Mouse (Mus musculus) right cerebral cortex, postnatal 14 days (tissue): ENCODE results near the gene Gne.

Experiments
- DNase-seq: peaks from one replicate; pipeline ENCODE4 v3.0.0; 2022

Gene Gne

DNA sequence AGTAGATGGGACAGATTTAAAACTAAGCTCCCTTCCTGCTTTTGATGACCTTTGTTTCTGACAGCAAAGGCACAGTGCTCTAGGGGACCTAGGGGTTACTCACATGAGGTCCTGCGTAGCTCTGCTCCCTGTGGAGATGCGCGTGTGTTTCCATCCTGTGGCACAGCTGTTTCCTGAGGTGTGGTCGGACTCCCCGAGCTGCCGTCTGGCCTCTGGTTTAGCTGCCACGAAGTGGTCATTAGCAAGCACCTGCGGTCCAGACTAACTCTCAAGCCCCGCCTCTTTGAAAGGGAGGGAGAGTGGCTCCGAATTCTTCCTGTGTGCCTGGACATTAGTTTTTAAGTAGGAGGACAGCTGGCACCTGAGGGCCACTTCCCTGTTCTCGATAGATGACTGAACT is at the start of gene Gne:
TSS of gene Gne (minus strand) at position 233 of the 400 bp plus-strand sequence.
- no peak for DNase-seq

DNA sequence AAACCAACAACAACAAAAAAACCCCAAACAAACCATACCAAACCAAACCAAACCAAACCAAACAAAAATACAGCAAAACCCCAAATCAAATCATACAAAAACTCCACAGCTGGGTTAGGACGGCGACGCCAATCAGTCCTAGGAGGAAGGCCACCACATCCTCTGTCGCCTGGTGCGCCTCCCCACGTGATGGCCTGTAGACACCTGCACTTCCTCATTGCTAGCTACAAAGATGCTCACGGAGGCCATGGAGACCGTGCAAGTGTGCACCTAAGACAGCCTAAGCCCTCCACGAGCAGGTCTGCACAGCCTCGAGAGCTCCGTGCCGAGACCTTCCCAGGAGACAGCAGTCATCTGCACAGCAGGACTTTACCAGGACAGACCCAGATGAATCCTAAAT is 42.8 kb upstream of the Gne start:
- no peak for DNase-seq

DNA sequence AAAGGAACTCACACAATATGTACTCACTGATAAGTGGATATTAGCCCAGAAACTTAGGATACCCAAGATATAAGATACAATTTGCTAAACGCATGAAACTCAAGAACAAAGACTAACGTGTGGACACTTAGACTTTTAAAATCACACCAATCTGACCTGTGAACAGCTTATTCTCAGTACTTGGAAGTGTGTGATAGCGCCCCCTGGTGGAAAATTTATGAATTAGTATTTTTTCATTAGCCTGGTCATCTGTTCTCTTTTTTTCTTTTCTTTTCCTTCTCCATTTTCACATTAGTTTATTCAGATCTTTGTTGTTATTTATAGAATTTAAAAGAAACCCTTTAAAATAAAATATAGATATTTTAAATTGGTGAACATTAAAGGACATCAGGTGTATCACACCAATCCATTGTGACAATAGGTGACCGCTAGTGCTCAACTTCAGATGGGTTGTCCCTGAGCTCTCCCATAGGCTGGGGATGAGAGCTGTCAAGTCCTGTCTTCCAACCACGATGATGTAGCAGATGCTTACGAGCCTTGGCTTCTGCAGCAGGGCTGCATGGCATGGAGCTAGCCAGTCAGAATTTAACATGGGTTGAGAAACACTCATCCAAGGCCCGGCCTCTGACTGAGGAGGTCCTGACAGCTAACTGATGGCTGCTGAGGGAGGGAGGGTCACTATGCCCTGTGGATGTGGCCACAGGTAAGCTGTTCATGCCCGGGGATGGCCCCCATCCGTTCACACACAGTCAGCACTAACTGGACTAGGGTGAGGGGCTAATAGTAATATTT is 35.6 kb upstream of the Gne start:
- no peak for DNase-seq

DNA sequence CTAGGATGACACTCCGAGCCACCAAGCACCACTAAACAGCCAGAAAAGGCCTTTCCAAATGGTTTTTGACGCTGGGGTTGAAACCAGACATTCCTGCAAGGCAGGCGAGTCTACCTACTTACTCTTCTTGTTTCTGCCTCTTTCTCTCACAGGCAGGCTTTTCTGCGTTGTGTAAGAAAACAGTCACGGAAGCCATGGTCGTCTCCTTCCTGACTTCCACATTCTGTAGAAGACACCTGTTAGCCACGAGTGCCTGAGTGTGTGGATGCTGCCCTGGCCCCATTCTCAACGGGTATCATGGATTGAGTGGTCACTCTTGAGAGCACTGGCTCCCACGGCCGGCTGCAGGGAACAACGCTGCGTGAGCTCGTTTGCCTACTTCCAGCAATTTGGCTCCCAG is 31.1 kb upstream of the Gne start:
- DNase-seq = no peak

DNA sequence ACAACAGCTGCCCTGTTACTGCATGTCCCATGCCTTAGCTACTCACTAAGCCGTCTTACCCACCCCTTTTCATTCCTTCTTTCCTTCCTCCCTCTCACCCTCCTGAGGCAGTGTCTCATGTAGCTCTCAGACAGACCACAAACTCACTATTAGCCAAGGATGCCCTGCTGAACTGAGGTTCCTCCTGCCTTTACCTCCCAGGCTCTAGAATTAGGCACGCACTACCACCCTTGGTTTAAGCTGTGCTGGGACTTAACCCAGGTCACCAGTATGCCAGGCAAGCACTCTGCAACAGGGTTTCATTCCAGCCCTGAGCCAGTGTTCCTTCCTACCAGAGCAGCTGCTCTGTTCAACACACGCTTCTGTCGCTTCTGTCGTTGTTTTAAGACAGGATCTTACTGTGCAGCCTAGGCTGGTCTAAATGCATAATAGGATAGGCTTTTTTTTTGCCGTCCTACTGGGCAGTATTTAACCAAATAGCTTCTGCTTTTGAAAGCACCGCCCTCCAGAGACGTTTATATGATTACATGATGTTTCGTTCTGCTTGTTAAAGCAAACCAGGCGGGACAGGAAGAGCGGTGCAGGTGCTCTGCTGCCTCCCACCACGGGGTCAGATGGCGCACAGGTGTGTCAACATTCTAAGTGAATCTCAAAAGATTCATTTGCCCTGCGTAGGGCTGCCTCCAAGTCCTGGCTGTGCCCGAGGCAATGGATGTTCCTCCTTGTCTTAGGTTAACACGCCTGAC is 29.6 kb upstream of the Gne start:
- DNase-seq = no peak

DNA sequence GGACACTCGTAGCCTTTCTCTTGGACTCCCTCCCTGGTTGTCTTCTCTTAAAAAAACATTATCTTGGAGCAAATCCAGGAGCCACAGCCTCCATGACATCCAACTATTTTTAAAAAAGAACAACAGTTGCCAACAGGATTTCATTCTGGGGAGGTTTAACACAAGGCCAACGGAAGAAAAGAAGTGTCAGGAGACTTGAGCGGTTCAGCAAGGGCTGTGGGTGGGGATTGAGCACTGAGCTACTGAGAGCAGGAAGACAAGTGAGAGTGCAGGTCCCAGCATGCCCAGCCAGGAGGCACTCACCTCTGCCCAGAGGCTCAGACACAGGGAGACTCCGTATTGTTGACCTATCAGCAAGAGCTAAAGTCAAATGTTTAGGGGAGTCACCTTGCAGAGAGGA is 28.8 kb upstream of the Gne start:
- DNase-seq = no peak

DNA sequence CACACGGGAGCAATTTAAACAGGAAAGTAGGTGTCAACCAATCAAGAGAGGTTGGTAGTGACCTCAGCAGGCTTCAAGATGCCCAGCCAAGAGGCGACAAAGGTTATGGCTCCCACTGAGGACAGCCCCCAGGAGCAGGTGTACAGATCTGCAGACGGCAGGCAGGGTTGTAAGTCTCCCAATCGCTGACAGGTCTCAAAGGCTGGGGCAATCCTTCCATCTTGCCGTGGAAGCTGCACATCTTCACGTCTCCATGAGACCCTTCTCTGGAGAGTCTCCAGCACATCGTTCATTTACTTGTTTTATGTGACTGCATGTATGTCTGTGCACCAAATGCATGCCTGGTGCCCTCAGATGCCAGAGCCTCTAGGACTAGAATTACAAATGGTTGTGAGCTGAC is 26.8 kb upstream of the Gne start:
- DNase-seq = no peak

DNA sequence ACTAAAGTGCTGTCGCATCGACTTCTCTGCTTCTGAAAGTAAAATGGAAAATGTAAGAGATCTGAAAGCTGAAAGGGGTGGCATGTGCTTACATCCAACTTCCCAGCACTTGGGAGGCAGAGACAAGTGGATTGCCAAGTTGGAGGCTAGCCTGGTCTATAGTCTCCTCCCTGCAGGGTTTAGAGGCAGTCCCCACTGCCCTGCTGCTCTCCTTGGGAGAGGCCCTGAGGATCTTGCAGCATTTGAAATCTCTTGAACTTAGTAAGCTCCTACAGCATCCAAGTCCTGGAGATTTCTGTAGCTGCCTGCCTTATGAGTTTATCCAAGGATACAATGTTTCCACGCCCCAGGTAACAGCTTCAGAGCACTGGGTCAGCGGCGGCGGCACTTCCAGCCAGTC is 24.3 kb upstream of the Gne start:
- DNase-seq = no peak

DNA sequence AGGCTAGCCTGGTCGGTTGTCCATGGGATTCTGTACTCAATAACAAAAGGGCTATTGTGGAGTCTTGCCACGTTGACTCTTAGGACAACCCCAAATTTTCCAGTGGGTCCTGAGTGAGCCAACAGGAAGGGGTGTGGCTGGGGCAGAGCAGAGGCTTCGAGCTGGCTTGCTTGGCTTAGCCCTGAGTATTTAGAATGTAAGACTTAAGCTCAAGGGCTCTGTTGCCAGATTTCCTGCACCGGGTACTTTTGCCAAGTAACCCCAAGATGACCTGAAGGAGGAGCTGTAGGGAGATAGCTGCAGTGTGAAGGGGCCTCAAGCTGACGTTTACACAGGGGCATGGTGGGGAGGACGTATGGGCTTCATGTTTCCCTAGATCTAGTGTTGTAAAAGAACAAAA is 23.4 kb upstream of the Gne start:
- no peak for DNase-seq

DNA sequence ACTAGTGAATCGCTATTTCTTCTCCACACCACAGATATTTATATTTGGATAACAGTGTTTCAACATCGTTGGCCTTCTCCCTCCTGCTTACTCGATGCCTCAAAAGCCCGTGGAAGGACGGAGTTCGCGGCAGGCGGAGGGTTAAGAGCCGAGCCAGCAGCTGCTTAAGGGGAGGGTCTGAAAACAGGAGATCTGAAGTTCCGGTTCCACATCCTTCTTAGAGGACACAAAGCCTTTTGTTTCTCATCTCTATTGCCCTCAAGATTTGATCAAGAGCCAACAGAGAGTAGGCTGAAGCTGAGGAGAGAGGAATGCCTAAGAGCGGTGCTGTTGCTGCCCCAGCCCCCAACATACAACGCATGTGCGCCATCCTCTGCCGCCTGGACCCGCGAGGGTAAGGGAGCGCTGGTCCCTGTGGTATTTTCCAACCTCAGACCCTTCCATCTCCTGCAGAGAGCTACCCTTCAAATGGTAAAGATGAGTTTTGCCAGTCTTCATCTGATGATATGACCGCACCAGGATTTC is 22.4 kb upstream of the Gne start:
- DNase-seq = no peak

DNA sequence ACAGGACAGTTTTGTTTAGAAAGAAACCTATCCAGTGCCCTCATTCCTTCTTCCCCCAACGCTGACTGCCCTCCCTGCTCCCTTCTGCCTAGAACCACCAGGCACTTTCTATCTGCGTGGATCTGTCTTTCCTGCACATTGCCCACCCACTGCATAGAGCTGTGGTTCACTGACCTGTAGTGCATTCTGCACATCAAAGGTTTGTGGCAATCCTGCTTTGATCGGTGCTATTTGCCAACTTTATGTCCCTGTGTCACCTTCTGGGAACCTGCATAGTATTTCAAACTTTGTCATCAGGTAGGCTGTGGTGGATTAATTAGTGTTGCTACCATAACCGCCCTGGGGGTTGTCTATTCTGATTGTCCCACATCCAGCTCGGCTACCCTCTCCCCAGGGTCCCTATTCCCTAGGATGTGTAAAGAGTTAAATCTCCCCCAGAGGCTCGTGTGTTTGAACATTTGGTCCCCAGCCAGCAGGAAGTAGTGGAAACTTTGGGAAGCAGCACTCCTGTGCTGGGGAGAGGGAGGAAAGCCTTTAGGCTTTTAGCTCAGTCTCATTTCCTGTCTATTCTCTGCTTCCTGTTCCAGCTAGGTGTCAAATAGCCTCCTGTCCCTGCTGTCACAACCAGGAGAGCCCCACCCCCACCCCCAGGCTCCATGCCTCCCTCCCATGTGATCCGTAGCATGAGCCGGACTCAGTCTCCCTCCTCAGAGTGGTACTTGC is 20.4 kb upstream of the Gne start:
- no peak for DNase-seq

DNA sequence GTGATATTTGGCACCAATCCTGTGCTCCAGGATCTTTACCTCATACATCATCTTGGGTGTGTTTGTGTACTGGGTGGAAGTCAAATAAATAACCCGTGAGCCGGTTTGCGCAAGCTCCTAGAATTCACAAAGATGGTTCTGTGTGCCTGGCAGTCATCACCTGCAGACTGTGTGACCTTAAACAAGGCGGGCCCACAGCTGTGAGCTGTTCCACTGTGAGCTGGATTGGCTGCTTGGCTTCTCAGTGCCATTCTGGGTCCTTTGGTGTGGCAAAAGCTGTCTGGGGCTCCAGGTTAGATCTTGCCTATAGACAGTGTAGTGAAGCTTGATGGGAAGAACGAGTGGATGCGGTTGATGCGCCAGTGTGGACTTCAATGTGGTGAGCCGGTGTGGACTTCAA is 19.6 kb upstream of the Gne start:
- no peak for DNase-seq

DNA sequence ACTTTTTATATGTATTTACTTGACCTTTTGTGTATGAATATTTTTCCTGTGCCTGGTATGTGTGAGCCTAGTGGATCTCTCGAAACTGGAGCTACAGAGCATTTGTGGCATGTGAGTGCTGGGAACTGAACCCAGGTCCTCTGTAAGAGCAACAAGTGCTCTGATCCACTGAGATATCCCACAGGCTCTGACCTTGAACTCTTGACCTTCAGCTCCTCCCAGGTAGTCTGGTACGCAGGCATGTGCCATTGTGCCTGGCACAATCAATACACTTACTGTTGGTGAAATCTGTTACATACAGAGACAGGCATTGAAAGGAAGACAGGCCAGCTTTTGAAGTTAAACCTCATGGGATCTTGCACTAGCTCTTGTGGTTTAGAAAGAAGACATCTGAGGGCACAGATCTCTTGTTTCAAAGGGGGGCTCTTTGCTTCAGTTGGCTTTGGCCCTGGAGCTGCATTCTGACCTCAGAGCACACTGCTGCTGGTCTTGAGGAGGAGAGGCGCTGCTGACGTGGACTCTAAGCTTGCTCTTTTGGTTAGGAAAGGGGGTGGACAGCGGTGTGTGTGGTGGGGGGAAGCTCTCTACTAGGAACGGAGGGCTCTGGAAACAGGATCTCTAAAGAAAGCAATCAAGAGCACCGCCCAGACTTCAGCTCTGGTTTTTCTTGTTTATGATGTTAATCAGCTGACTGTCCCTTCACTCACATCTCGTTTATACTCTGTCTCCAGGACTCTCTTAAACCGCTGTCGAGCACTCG is 13.8 kb upstream of the Gne start:
- no peak for DNase-seq

DNA sequence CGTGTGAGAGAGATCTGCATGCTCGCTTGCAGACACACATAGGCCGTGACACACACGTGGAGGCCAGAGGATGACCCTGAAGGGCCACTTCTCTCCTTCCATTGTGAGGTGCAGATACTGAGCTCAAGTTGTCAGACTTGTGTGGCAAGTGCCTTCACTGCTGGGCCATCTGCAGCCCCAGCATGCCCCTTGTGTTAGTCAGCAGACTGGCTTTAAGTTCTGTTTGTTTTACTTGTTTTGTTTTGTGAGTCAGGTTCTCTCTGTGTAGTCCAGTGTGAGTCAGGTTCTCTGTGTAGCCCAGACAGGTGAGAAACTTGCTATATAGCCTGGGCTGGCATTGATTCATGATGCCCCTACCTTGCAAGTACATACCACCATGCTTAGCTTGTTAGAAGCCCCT is 10.5 kb upstream of the Gne start:
- DNase-seq = no peak

DNA sequence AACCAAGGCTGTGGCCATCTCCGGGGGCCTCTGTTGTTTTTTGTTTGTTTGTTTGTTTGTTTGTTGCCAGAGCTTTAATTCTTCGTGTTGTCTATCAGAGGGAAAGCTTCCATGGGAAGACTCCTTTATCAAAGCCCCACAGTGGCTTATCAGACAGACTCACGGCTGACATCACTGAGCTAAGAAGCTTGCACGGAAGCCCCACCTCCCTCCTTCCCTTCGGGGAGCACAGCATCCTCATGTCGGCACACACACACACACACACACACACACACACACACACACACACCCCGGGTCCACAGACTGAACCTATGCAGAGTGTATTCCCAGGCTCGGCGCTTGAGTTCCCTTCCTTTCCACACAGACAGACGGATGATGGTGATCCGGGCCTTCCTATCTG is 8.4 kb upstream of the Gne start:
- no peak for DNase-seq

DNA sequence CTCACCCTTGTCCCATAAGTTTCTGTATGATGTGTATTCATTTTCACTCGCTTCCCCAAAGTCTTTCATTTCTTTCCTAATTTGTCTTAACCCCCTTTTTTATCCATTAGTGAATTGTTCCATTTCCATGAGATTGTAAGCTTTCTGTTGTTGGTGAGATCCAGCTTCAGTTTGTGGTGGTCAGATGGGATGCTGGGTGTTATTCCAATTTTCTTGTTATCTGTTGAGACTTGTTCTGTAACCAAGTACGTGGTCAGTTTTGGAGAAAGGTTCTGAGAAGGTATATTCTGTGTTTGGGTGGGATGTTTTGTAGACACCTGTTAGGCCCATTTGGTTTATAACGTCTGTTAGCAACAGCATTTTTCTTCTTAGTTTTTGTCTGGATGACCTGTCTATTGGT is 1.6 kb upstream of the Gne start:
- no peak for DNase-seq

DNA sequence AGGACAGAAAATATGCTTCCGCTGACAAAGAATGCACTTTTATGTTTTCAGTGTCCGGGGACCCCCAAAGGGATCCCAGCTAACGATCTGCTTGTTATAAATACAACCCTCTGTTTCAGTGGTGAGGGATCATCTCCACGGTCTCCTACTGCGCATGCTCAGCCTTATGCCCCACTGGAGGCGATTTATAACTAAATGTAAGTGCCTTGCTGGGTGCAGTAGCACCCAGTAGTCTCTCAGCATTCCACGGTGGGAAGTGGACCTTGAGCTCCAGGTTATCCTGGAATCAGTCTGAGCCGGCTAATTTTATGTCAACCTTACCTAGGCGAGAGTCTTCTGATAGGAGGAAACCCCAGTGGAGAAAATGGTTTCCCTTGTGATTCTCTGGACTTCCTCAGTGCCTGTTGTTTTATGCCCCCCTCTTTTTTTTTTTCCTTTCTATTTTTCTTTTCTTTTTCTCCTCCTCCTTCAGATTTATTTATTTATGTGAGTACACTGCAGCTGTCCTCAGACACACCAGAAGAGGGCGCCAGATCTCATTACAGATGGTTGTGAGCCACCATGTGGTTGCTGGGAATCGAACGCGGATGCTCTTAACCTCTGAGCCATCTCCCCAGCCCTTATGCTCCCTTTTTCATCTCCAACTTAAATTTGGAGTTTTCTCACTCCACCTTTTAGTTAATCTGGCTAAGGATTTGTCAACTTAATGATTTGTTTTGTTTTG is 787 bp upstream of the Gne start:
- no peak for DNase-seq

DNA sequence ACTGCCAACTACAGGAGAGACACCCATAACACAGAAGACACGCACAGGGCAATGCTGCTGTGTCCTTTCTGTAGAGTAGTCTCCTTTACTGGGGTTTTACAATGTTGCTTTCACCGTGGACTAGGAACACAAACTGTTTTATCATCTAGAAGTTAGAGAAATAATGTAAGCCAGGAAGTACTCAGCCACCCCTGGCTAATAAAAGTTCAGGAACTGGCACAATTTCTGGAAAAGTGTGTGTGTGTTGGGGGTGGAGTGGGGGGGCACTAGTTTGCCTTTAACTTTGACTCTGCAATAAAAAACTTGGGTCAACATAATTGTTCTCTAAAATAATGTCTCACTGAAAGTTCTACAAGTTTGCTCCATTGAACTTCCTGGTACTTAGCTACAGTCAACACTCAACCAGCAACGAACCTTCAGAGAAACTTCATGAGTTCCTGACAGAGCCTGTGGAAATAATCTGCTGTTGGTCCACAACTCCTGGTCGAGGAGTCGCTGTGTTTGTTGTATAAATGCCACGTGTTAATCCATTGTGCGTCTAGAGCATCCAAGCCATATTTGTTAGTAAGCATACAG is 5.5 kb downstream of the Gne start:
- no peak for DNase-seq

DNA sequence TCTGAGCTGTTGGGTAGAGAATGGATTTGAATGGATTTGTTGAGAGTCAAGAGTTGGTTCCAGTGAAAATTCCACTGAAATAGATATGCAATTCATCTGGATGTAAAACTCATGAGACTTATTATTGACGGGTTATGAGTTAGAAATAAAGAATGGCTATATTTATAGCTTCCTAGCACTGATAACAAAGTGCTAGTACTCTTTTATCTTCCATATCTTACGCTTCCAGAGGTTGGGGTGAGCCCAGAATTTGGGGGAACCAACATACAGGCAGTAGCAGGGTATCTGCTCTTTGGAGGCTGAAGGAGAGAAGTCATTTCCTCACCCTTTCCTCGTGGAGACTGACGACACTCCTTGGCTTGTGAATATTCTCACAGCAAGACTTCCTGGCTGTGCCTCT is 9.6 kb downstream of the Gne start:
- DNase-seq = no peak

DNA sequence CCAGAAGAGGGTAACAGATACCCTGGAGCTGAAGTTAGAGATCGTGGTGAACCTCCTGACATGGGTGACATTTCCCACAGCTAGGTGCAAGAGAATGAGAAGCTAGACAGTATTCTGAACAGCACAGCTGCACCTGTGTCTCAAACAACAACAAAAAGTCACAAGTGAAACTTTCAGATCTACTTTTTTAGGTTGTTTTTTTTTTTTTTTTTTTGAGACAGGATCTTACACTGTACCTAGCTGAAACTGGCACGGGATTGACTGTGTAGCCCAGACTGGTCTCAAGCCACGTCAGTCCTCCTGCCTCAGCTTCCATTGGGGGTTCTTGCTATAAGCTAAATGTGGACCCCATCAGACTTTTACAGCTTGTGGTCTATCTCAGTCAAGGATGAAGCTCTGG is 10.2 kb downstream of the Gne start:
- DNase-seq = no peak

DNA sequence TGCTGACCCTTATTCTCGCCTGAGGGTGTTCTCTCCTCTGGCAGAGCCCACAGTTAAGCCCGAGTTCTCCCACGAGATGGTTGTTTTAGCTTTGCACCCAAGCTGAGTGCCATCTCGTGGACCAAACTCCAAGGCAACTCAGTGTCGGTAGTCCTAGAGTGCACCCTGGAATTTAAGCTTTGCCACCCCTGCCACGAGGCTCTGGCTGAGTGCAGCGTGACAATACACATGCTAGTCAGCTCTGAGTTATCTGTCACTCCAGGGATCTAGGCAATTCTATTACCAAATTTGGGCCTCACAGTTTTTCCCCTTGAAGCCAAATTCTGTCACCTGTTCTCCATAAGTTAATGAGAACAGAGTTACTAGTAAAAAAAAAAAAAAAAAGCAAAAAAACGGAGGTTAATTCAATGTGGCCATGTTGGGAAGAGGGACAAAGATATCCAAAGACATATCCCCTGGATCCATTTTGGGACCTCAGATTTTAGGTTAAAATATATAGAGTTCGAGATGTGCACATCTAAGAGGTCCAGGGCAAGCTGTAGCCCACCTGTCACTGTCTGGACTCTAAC is 11.0 kb downstream of the Gne start:
- DNase-seq = no peak
